Mouse (Mus musculus) large intestine, adult 2 months (tissue): ENCODE measurements around the gene Mrpl18. TPM values are rescaled to one million over a fixed set of nuclear protein-coding genes. Genes with fewer than 3 reads are reported as not detected.
"Not testable (repeated sequence)": the region's sequence is repeated elsewhere in the genome, so short reads cannot be mapped to it uniquely, and the experiment has no call there.

Source experiments
- DNase-seq: peaks from one replicate; pipeline ENCODE4 v3.0.0-alpha.2; 2012; ENCODE audit warnings: low read depth, low spot score
- WGBS: fragments of 180-500 bp; shearing (Covaris S2); methylation state at CpG from one replicate; pipeline ENCODE4 v1.1.7; 2018; 5-methylcytosine and 5-hydroxymethylcytosine counted together
- polyA plus RNA-seq: library from polyadenylated mRNA; depleted of rRNA; stranded (reverse); fragments of >200 nt; gene quantifications from 2 replicates; pipeline ENCODE4 v1.2.3, GENCODE M21; 2012

Gene Mrpl18
- polyA plus RNA-seq, 1 experiment = 35.1 TPM

DNA sequence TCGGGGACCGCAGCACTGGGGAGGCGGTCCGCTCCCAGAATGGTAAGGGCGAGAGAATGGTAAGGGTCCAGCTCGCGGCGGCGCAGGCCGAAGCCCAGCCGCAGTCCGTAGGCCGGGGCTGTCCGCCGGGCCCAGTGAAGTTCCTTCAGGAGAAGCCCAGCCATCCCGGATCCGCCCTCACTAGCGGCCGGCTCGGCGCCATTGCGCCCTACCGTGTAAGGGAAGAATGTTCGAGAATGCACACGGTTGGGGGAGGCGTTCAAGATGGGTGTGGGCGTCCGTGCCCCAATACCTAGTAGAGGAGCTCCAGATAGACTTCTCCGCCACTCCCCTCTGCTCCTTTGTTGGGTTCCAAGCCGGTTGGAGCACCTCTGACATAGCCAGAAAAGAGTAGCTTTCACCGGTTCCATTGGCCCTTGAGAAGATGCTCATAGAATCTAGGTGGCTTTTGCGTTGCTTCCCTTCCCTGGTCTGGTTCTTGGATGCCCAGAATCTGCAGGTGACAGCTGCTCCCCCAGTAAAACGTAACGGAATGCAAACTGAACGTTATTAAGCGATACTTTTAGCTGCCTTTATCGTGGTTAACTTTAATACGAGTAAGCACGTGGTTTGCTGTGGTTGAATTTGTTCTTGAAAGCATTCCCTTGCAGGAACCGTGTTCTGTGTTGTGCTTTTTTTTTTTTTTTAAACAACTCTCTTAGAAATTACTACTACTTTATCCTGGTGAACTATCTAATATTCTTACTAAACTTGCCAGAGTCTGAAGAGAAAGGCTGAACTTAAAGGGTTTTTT is 639 bp upstream of the Mrpl18 start:
- WGBS = under 1% methylated on average over 40 of the region's 40 CpGs
- no peak for DNase-seq

- under 1% methylated on average over 18 of the region's 18 CpGs for WGBS
- DNase-seq = no peak
Measured at GRCm38 (mm10) chr17:12915488-12915880, 661 bp downstream of the Mrpl18 start, which contains the start of gene Tcp1. TSS of gene Tcp1 (plus strand) at chr17:12915701.

DNA sequence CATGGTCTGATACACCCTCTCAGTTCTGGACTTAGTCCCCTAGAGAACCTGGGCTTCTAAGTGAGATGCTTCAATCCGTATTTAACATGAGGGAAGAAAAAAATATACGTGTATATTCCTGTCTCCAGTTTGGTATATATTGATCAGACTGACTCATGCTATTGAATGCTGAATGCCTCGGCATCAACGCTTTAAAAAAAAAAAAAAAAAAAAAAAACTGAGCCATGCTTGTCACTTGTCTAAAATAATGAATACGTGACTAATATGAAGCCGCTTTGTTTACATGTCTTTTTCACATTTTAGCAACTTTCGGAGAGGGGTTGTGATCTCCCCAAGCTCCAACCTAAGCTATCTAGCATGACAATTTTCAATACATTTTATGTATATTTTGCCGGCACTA is 5.8 kb downstream of the Mrpl18 start:
- WGBS = 87% methylated on average over 8 of the region's 8 CpGs

GRCm38 (mm10) chr17:12909361-12910280 is 6.5 kb downstream of the Mrpl18 start, which contains the start of gene Pnldc1:
TSS of gene Pnldc1 (minus strand) at chr17:12910230.
- 83% methylated on average over 35 of the region's 35 CpGs for WGBS
- no peak for DNase-seq

More for the DNA sequence above, 5.8 kb downstream of the Mrpl18 start:
- DNase-seq = no peak

DNA sequence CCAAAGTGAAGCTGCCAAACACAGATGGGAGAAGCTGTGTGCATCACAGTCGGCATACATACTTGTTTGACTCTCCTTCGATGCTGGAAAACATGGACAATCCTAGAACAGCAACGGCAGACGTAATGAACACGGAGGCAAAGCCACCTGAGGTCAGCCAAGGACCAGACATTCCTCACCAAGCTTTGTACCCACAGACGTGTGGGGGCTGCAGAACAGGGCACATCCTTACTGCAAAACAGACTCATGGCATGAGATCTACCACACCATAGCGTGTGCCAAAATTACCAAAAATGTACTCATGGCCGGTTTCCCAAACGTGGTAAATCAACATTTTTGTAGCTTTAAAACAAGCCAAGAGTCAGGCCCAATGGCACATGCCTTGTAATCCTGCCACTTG is 9.7 kb downstream of the Mrpl18 start:
- no peak for DNase-seq
- WGBS = 87% methylated on average over 9 of the region's 9 CpGs

DNA sequence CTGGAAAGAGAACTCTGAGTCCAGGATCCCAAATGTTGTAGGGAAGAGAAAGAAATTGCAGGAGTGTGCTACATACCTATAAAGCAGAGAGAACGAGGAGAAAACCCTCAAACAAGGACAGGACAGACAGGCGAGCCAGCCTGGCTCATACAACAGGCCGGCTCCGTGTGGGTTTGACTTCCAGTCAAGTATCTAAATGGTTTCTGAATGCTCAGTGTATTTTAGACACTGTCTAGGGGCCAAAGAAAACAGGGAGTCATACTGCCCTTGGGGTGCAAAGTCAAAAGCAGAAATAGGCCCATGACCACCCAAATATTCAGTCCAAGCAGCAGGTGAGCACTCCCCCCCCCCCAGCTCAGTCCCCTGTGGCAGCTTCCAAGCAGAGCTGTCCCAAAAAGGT is 10.3 kb downstream of the Mrpl18 start:
- DNase-seq = no peak
- WGBS = 82% methylated on average over 4 of the region's 4 CpGs

DNA sequence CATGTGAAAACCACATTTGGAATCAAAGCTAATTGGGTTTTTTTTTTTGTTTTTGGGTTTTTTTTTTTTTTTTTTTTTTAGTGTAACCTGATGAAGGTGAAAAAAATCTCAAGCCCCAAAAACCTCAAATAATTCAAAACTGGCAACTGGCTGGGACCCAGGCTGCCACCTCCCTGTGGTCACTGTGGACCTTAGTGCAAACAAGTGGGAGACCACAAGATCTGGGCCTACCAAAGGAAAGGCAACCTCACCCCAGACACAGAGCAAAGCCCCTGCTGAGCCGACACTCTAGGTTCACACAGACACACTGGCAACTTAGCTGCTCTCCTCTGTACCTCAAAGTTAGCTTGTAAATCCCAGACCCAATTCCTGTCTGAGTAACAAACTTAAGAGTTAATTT is 11.8 kb downstream of the Mrpl18 start:
- DNase-seq = no peak
- 87% methylated on average over 1 of the region's 1 CpGs for WGBS

DNA sequence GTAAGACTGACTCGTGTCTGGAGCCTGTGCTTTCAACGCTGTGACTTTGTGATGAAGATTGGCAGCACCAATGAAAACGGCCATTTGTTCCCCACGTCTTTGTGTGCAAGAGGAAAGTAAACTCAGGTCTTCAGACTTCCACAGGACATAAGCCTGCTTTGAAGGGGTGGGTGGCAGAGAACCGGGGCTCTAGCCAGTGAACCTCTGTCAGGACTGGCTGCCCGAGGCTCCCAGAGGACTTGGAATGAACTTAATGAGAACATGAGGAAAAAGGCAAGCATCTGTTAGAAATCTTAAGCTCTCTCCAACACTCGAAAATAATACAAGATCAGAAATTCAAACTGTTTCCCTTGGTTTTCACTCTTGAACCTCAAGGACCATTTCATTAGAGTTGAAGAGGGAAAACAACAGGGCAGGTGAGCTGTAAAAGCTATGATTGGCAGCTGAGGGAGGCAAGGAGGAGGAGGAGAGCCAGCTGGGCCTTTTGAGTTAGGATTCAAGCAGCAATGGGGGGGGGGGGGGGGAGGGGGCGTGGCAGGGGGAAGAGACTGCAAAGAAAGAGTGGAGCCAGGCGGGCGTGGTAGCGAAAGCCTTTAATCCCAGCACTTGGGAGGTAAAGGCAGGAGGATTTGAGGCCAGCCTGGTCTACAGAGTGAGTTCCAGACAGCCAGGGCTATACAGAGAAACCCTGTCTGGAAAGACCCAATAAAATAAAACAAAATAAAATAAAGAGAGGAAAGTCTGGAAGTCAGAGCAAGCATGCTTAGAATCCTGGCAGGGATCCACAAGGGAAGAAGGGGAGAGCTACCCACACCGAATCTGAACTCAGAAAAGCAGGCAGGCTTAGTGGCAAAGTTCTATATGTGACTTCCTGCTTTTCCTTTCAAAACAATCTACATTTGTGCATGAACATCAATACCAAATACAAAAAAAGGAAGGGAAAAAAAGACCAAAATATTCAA is 12.5 kb downstream of the Mrpl18 start:
- DNase-seq = no peak
- WGBS = 66% methylated on average over 11 of the region's 12 CpGs

DNA sequence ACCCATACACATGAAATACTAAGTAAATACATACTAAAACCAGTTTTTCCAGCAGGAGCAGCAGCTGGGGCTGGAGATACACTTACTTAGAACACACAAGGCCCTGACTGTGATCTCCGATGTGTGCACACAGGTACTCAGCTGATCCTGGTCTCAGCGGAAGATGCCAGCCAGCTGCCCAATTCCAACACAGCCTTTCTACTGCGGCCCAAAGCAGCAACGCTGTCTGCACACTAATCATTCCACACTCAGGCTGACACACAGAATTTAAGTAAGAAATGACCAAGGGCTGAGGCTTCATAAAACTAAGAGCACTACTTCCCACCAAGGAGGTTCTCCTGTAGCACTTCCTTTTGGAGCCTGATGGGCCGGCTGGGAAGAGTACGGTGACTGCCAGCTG is 13.9 kb downstream of the Mrpl18 start:
- 89% methylated on average over 6 of the region's 6 CpGs for WGBS
- DNase-seq = no peak

DNA sequence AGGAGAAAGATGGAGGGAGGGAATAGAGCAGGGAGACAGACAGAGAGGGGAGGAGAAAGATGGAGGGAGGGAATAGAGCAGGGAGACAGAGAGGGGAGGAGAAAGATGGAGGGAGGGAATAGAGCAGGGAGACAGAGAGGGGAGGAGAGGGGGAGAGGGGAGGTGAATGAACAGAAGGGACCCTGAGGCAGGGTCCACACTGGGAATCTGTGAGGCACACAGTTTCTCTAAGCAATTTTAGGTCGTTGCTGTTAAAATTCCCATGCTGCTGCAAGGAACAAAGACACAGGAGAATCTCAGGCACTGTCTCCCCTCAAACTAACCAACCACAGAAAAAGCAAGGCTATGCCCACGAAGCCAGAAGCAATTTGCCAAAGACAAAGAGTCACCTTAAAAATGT is 17.5 kb downstream of the Mrpl18 start:
- not testable (repeated sequence) for DNase-seq
- 40% methylated on average over 2 of the region's 2 CpGs for WGBS

- WGBS = 95% methylated on average over 5 of the region's 5 CpGs
- no peak for DNase-seq
Measured at GRCm38 (mm10) chr17:12897674-12898073, 18.5 kb downstream of the Mrpl18 start.

DNA sequence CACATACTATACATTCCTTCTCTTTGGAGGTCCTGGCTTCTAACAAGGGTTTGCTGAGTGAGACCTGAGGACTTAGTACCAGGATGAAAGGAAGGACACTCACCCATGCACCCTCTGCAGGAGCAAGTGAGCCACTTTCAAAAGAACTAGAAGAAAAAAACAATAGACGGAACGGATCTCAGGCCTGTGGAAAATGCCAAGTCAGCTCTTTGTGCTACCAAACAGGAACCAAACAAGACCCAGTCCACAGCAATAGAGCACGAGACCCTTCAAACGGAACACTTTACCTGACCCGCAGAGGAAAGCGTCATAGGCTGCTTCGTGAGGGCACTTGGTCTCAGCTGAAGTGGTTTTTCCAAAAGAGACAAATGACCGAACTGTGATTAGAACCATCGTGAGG is 24.1 kb downstream of the Mrpl18 start:
- no peak for DNase-seq
- 93% methylated on average over 9 of the region's 9 CpGs for WGBS

DNA sequence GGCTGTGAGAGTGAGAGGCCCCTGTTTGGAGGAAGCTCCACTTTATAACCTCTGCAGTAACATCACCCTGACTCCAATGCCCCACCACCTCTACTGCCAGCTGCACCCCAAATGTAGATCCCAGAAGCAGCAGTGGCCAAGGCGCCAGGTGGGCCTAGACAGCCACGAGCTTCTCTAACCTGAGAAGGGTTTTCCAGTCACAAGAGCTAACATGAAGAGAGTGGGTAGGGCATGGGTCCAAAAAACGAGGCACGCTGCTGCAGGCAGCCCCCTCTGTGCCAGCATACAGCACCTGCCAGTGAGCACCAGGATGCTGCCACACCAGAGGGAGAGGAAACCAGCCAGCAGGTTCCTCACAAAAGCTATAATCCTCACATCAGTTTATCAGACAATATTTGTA is 25.1 kb downstream of the Mrpl18 start:
- DNase-seq = no peak
- WGBS = 86% methylated on average over 4 of the region's 4 CpGs

- no peak for DNase-seq
- 72% methylated on average over 15 of the region's 15 CpGs for WGBS
Measured at GRCm38 (mm10) chr17:12887021-12887775, 28.9 kb downstream of the Mrpl18 start.

DNA sequence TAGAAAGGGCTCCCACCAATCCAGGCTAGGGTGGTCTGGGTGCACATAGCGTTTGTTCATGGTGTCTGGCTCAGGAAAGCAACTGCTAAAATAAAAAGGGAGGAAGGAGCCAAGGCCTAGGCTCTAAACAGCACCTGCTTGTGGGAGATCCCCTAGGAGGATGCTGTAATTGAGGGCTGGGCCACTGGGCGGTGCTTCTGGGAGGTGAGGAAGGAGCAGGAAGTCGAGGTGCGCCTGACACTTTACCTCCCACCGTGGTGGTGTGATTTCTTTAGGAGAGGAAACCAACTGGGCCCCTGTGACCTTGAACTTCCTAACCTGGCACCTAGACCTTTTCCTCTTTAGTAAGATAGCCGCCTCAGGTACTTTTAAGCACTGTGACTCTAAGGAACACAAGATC is 29.5 kb downstream of the Mrpl18 start:
- WGBS = 22% methylated on average over 6 of the region's 6 CpGs
- DNase-seq = no peak

DNA sequence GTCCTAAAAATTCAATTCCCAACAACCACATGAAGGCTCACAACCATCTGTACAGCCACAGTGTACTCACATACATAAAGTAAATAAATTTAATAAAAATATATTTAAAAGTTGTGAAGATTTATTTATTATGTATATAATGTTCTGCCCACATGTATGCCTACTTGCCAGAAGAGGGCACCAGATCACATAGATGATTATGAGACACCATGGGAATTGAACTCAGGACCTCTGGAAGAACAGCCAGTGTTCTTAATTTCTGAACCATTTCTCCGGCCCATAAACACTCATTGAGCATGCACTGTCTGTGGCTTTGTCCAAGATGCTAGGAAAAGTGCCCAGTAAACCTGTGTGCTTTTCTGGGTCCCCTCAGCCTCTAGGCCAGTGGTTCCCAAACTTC is 34.9 kb downstream of the Mrpl18 start:
- no peak for DNase-seq
- 90% methylated on average over 1 of the region's 1 CpGs for WGBS

- 1% methylated on average over 14 of the region's 14 CpGs for WGBS
- DNase-seq = peak; percentile 59
Measured at GRCm38 (mm10) chr17:12880178-12880577, 36.0 kb downstream of the Mrpl18 start.

- WGBS = 73% methylated on average over 5 of the region's 5 CpGs
- DNase-seq = no peak
Measured at GRCm38 (mm10) chr17:12875734-12876133, 40.4 kb downstream of the Mrpl18 start, which contains the start of gene Mrgprh. TSS of gene Mrgprh (plus strand) at chr17:12876034.
